Mouse (Mus musculus): ENCODE data around the gene Gabra5.

DNA sequence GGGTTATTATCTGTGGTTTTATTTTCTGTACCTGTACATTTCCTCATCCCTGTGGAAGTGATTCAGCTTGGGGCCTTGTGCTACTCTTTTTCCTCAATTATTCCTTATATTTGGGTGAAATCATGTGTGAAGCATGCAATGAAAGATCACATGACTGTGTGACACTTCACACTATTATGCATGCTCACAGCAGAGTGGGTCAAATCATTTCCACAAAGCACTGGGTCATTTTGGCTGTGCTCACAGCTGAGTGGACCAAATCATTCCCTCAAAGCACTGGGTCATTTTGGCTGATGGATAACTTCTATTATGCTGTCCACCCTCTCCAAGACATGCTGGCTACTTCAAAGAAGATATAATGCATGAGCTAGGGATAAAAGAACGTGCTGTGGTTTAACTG lies 97.0 kb downstream of the Gabra5 start:
- TF ChIP-seq CTCF (IDR thresholded peaks at IDR 0.05; ENCODE audit: low read depth, low read length) (no peak), GATA2 (IDR thresholded peaks at IDR 0.05; ENCODE audit: borderline replicate concordance, low read depth, low read length) (no peak), GATA1 (IDR thresholded peaks at IDR 0.05; ENCODE audit: borderline replicate concordance, low read length) (no peak), TAL1 (conservative IDR thresholded peaks at IDR 0.05; ENCODE audit: low read depth, low read length) (no peak), POLR2AphosphoS5 (IDR thresholded peaks at IDR 0.05; ENCODE audit: insufficient replicate concordance, low read depth, low read length) (no peak)

Measured in G1E (cell line).